Mouse (Mus musculus): ENCODE measurements around the gene Tmem229a. TPM values are rescaled to one million over a fixed set of nuclear protein-coding genes. Genes with fewer than 3 reads are reported as not detected.
A peak's percentile ranks its signal among the peaks of the same experiment; 100 is the strongest.

Gene Tmem229a
- total RNA-seq (2021) = 0.27 TPM in 1 of 2 replicates, not detected in the other
- long read RNA-seq = 0 reads

DNA sequence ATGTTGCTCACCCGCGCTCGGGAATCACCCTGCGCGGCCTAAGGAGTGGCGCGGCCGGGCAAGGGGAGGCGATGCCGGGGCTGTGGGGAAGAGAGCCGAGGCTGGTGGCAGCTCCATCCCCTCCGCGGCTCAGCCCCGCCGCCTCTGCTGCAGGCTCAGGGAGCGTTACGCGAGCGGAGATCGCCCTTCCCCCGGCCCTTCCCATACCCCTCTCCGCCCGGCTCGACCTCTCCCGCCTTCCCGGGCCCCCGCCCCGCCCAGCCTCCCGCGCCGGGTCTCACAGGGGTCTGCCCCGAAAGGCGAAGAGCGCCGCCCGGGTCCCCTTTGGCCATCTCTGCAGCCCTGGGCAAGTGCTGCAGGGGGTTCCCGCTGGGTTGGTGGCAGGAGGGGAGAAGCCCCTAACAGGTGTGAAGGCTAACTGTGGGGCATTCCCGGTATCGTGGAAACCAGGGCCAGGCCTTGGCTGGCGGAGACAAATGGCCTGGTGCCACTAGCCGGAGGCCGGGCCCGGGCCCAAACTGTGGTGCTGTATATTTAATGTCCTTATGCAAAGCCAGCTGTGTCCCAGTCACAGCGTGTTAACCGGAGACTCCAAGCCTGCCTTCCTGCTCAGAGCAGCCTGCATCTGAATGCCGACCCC, at the start of gene Tmem229a:
TSS of gene Tmem229a (minus strand) at position 352 of the 640 bp plus-strand sequence.
- DNase-seq = peak; percentile 45

DNA sequence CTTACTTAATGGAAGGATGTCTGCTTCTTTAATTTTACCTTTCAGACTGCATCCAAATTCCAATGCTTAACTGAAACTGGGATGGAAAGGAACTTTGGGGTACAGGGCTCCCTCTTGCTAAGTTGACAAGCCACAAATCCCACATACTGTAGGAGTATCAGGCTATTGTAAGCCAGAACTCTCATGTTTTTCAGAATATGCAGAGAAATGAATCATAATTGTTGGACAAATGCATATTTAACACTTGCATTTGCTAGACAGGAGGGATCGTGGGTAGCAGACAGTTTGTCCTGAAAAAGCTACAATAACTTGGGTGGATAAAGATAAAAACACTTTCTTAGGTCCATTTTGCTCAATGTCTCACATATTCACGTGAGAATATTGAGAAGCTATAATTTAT, 37.7 kb upstream of the Tmem229a start:
- no peak for DNase-seq

DNA sequence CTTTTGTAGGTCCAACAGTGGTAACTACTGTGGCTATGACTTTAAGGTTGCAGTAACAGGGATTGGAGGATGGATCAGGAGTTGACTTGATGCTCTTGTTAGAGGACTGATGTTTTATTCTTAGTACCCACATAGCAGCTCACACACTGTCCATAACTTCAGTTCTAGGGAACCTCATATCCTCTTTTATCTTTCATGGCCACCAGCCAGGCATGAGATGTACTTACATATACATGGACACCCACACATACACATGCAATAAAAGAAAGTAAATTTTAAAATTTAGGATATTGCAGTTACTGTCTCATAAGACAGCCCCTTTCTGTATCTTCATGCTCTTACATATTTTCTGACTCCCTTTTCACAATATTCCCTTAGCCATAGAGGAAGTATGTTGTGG, 33.7 kb upstream of the Tmem229a start:
- no peak for DNase-seq

DNA sequence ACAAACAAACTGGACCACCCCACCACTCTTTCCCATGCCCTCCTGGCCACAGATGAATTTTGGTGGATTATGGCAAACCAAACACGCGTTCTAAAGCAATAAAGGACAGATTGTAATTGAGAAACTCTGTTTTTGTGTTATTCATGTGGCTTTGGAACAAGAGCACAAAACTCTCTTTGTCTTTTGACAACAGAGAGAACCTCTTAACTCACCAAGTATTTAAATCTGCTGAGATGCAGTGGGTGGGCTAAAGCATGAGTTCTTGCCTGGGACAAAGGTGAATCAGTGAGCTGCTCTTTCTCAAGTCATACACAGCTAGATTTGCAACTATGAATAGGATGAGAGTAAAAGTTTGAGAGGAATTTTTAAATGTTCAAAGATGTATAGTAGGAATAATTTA, 20.1 kb upstream of the Tmem229a start:
- no peak for DNase-seq

DNA sequence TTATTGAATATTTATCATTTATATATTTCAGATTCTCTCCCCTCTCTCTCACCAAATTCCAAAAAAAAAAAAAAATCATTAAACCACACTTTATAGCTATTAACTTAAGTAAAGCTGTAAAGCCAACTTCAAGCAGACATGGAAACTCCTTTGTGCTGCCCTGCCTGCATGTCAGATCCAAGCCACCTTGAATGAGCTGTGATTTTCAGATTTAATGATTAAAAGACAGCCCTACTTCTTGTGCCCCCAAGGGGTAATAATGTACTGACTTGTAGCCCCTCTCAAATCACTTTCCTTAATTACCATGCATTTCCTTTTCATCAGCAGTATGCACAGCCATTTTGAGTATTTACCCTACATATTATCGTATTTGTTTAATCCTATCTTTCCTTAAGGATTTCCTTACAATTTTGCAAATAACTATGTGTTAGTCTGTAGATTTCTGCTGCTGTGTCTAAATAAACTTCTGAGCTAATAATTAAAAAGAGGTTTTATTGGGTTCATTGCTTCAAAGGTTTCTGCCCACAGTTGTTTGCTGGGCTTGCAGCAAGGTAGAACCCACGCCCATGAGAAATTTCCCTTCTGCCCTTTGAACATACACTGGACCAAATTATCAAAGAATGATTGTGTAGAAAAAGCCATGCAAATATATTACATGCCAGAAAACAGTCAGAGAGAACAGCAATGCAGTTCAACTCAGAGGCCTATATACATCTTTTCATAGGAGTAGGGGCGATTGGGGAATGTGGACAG, 12.6 kb upstream of the Tmem229a start:
- no peak for DNase-seq

DNA sequence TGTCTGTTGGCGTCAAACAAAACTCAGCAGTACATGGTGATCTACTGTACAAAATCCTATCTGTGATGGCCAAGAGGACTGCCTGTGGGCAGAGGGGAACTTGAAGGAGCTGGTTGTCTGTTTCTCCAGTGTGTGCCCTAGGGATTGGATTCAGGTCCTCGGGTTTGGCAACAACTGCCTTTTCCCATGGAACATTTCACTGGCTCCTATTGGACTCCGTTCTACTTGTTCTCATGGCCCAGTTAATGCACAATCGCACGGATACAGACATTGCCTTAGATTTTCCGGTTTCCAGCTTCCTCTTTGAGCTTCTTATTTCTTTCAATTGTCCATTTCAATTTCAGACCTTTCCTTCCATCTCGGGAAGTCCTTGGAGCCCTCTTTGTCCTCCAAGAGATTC, 11.6 kb upstream of the Tmem229a start:
- DNase-seq = no peak

DNA sequence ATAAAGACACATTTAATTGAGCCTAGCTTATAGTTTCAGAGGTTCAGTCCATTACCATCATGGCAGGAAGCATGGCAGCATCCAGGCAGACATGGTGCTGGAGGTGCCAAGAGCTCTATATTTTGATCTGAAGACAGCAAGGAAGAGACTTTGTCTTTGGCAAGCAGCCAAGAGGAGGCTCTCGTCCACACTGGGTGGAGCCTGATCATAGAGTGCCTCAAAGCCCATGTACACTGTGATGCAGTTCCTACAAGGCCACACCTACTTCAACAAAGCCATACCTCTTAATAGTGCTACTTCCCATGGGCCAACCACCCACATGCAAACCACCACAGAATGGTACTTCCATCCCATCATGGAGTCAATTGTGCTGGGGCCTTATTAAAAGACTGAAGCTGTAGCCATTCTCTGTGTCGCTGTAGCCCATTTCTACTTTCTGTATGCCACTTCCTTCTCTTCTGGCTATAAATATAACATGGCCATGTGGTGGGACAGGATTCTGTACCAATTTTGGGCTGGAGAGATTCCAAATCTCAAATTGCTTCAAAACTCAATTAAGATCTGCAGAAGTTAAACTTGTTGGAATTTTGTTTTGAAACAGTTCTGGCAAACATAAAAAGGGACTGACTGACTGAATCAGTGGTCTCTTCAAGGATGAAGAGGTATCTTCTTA, 10.0 kb upstream of the Tmem229a start:
- DNase-seq = no peak

DNA sequence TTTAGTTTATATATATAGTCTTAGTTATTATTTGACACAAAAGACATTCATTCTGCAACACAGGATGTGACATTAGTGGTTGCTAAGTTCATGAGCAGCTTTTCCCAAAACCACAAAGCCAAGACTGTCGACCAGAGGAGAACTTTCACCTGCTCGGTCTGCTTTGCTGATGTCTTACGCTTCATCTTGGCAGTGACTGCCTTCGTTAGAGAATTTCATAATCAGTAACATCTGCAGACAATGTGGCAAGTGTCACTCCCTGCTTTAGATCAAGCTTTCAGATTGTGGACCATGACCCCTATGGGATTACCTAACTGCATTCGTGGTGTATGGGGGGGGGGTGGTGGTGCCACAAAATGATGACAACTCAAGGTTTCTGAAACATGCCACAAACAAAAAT, 7.7 kb upstream of the Tmem229a start:
- no peak for DNase-seq

DNA sequence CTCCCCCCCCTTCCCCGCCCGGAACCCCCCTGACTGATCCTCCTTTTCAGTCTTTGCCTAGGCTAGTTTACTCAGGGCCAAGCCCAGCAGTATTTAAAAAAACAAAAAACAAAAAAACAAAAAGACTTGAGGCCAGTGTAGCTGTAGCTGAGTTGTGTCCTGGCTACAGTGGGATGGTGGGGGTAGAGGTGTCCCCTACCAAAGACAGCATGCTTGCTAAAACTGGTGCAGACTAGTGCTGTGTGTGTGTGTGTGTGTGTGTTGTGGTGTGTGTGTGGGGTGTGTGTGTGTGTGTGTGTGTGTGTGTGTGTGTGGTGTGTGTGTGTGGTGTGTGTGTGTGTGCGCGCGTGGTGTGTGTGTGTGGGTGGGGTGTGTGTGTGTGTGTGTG, 483 bp upstream of the Tmem229a start:
- no peak for DNase-seq

DNA sequence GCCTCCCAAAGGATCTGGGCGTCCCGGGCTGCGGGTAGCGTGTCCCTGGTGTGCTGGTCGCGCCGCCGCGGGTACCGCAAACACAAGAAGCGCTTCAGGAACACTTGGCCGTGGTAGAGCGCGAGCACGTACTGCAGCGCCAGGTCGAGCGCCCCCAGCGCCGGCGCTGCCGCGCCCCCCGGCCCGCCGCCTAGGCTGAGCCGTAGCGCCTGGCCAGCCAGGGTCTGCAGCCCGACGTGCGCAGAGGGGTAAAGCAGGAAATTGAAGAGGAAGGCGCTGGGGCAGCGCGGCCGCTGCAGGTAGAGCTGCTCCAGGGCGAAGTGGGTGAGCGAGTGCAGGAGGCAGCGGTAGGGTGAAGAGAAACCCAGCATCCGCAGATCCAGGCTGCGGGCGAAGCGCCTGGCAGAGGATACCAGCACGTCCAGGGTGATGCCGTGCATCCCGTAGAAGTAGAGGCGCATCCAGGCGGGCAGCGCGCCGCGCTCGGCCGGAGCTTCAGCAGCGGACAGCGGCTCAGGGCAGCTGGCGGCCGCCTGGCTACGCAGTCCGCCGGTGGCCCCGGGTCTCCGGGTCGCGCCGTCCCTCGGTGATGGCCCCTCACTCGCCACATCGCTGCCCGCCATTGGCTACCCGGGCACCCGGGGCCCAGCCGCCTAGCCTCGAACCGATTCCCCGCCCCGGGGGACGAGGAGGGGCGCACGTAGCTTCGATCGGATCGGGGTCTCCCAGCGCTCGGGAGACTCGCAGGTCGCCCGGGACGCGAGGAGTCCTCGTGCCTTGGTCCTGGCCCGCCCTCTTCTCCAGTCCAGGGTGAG, 759 bp downstream of the Tmem229a start:
- DNase-seq = peak; percentile 31

DNA sequence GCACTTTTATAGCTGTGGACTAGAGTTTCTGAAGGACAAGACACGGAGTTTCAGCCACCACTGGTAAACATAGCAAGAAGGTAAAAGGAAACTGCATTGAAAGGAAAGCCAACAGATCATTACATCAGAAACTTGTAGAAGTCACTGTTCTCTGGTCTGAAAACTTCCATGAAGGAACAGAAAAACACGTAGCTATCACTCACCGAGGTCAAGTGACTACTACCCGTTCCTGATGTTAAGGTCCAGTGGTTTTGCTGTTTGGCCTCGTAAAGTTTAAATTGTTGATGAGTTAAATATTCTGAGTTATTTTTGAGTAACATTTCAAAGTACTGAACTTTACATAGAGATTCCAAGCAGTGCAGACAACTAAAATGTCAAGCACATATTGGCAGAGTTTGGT, 2.0 kb downstream of the Tmem229a start:
- no peak for DNase-seq

DNA sequence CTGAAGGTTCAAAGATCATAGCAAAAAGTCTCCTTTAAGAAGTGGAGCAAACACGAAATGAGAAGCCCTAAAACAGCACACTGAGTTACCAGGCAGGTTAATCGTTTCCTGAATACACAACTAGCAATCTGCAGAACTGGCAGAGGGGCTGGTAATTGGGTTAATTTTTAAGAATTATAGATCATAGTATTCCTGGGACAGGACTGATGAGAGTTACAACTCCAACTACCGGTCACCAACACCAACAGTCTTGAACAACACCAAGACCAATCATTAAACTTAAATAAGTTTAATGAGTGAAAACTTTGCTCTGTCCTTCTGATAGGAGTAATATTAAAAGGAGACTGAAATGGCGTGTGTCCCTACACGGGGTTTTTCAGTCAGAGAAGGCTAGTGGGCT, 3.8 kb downstream of the Tmem229a start:
- no peak for DNase-seq

DNA sequence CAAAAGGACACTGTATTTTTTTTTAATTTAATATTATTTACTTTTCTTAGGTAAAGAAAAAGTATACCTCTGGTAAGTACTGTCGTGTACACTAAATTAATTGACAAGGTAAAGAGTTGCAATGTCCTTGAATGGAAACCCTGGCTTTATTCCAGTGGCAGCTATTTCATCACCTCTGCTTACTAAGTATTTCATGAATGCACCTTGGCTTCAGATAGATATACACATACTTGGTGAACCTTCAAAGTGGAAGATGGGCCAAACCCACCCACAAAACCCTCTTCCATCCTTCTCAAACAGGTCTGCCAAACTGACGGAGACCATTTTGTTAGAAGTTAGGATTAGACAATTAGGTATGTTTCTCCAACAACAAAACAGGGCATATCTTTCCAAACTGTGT, 5.4 kb downstream of the Tmem229a start:
- no peak for DNase-seq

DNA sequence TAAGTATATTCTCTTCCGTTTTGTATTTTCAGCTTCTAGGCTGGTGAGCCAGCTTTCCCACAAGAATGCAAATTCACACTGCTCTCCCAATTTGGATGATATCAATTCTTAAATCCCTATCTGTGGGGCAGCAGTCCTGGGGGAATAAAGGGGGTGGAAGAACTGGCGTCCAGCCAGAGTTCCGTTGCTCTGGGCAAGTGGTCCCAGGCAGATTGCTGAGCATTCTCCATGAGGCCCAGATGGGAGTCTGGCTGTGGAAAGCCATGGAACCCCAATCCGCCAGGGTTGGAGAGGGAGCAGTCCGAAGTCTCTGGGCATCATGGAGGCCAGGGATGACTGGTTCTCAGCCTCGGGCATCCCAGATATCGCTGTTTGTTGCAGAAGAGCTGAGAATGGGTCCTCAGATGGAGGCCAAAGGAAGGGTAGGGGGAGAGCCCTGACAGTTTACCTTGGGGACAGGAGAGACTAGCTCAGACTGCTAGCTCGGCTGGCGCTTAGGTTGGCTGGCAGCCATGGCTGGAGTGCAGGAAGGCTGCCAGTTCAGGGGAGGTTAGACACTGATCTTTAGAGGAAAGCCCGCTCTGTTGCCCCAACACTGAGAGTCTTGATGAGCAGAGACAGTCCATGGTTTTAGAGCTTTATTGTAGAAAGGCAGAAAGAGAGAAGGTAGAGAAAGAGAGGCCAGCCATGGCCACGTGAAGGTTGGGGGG, 30.9 kb downstream of the Tmem229a start:
- DNase-seq = peak; percentile 2

DNA sequence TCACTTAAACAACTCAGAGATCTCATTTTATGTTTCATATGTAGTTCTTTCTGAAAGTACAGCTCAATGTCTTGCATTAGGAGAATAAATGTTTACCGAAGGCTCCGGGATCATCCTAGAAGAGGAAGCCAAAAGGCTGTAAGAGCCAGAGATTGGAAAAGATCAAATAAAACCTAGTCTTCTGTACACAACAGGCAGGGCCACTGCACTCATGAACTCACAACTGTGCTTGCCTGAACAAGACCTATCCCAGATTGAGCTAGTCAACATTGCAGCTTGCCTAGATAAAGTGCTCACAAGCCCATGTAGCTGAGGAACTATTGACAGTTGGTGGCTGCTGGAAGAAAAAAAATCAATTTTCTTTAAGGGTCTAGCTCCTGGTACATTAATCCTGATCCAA, 42.5 kb downstream of the Tmem229a start:
- DNase-seq = no peak

DNA sequence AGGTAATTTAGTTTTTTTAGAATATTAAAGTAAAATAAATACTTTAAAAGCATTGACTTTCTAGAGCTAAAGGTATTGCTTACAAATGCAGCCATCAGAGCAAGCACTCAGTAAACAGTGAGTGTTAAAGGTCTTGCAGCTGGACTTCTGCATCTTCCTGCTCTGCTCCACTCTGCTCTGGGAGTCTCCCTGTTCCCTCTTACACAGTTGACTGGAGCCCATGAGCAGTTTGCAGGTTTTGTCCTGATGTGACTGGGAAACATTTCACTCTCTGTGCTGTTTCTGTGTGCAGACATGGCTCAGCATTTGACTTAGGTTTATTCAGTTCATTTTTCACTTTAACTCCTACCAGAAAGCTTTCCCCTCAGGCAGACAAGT, 45.4 kb downstream of the Tmem229a start:
- no peak for DNase-seq

DNA sequence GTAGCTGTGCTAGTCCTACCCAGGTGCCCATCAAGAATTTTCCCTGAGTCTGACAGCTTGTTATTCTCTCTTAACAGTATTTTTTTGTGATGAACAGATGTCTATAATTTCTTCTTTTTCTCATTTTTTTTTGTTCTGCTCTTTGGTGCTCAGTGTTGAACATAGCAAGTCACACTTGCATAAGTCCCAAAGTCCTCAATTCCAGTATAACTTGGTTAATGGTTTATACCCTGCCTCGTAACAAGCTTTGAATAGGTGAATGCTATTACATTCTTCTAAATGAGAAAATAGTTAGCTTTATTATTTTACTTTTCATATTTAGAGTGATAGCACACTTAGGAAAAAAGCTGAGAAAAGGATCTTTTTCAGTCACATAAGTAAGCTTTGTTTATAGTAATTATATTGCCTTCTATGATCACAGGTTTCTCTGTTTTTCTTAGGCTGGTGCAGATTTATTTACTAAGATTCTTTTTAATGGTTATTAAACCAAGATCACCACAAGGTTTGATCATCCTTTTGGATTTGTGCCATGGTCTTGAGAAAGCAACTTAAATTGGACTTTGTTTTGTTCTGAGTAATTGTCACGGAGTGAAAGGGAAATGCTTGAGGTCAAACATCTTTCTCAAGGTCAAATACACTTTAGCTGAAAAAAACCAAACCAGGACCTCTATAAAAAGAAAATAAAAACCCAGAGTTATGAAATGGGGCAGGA, 45.9 kb downstream of the Tmem229a start:
- no peak for DNase-seq

DNA sequence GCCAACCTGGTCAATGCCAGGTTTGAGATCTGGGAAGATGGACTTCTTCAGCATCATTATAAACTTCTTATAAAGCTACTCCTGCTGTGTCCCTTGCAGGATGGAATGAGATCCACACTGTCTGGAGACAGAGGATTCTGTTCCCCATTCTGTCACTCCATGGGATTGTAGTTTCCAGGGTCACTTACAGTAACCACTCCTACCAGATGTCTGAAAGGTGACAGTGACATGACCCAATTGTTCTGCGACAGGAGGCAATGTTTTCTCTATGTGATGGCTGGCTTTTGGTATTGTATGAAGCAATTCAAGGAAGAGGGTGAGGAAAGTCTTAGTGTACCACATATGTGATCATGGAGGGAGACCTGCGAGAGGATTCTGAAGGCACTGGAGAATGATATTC, 48.3 kb downstream of the Tmem229a start:
- DNase-seq = no peak

DNA sequence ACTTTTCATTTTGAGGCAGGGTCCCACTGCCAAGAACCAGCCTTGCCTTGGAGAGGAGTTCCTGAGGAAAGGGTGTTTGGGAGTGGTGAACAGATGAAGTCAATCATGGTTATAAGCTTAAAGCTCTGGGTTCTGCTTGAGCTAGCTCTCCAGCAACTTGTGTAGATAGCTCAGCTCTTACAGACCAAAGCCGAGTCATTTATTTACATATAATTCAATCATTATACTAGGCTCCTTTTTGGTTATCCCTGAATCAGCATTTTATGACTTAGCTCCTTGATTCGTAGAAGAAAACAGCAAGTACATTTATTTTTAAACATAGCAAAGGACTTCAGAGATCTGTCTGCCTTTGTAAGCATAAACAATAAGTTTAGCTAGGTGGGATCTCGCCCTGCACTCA, 51.0 kb downstream of the Tmem229a start:
- no peak for DNase-seq

Data from adrenal gland, postnatal 25 days (tissue).